Mouse (Mus musculus) intestine, embryonic 16.5 days (tissue): ENCODE measurements around the gene Rcan3. TPM values are rescaled to one million over a fixed set of nuclear protein-coding genes. Genes with fewer than 3 reads are reported as not detected.

Source experiments
- ATAC-seq: fragments of 200-750 bp; cut with Nextera tagmentation; 2 replicates; pipeline ENCODE4 v1.8.0; 2017; ENCODE audit warnings: moderate TSS enrichment, moderate library complexity
- H3K27ac ChIP-seq: fragments of 300-500 bp; sonication (generic); 2 replicates; pipeline ENCODE4 v1.5.1; 2014; ENCODE audit warnings: mild to moderate bottlenecking, low read length
- H3K27me3 ChIP-seq: fragments of 300-500 bp; sonication (generic); replicated peaks from 2 replicates; pipeline ENCODE4 v1.6.1; 2014; ENCODE audit warnings: low read length, control low read depth, mixed read lengths; ENCODE audit not compliant: control insufficient read depth, insufficient read depth
- H3K36me3 ChIP-seq: fragments of 300-500 bp; sonication (generic); 2 replicates; pipeline ENCODE4 v1.6.1; 2014; ENCODE audit warnings: low read length, control low read depth; ENCODE audit not compliant: control insufficient read depth, insufficient read depth
- H3K4me1 ChIP-seq: fragments of 300-500 bp; sonication (generic); 2 replicates; pipeline ENCODE4 v1.6.1; 2014; ENCODE audit warnings: low read length, control low read depth, mixed read lengths; ENCODE audit not compliant: control insufficient read depth, insufficient read depth
- H3K4me2 ChIP-seq: fragments of 300-500 bp; sonication (generic); 2 replicates; pipeline ENCODE4 v1.6.1; 2014; ENCODE audit warnings: low read depth, low read length, control low read depth
- H3K4me3 ChIP-seq: fragments of 300-500 bp; sonication (generic); 2 replicates; pipeline ENCODE4 v1.5.1; 2014; ENCODE audit warnings: mild to moderate bottlenecking, low read length
- H3K9ac ChIP-seq: fragments of 300-500 bp; sonication (generic); 2 replicates; pipeline ENCODE4 v1.6.1; 2014; ENCODE audit warnings: low read depth, low read length
- H3K9me3 ChIP-seq: fragments of 300-500 bp; sonication (generic); 2 replicates; pipeline ENCODE4 v1.6.1; 2016; ENCODE audit warnings: low read length, control low read depth; ENCODE audit not compliant: control insufficient read depth
- WGBS: fragments of 180-500 bp; shearing (Covaris S2); extraction: QIAGEN DNeasy Blood & Tissue Kit; methylation state at CpG from one replicate; pipeline ENCODE4 v1.1.7; 2014; 5-methylcytosine and 5-hydroxymethylcytosine counted together
- polyA plus RNA-seq: library from polyadenylated mRNA; unstranded; fragments of >200 nt; fragmentation: Nextera tagmentation; extraction: Ambion mirVana; gene quantifications from 2 replicates; pipeline ENCODE4 v1.2.1, GENCODE M21; 2015

Gene Rcan3
- polyA plus RNA-seq: 14.1 and 14.5 TPM in 2 replicates

- no peaks in the 10 kb centered on the region for H3K27me3 ChIP-seq
- peaks cover 17% of the 10 kb centered on the region for H3K4me1 ChIP-seq
- H3K9ac ChIP-seq: peak within 1 kb of the TSS; percentile 91
- H3K27ac ChIP-seq: peak within 1 kb of the TSS; percentile 77
- H3K4me3 ChIP-seq: peak within 1 kb of the TSS; percentile 85
- no peaks in the 10 kb centered on the region for H3K36me3 ChIP-seq
- ATAC-seq: peak; percentile 86
- peak within 1 kb of the TSS; percentile 93 for H3K4me2 ChIP-seq
- no peaks in the 10 kb centered on the region for H3K9me3 ChIP-seq
- under 1% methylated on average over 73 of the region's 79 CpGs for WGBS
Observed at GRCm38 (mm10) chr4:135433443-135434394, at the start of gene Rcan3. Rcan3 (minus strand) TSS chr4:135433853.

- WGBS: 75% methylated on average over 9 of the region's 9 CpGs
- Histone ChIP-seq H3K9ac (no peak overlapping the region), H3K4me1 (peaks cover 8% of the 10 kb centered on the region), H3K27ac (no peak overlapping the region), H3K9me3 (no peaks in the 10 kb centered on the region), H3K4me2 (no peak overlapping the region), H3K4me3 (no peak overlapping the region), H3K36me3 (no peaks in the 10 kb centered on the region; the same call in 1 of the 2 replicates), H3K27me3 (no peaks in the 10 kb centered on the region)
- no peak for ATAC-seq
Observed at GRCm38 (mm10) chr4:135480370-135480769, 46.7 kb upstream of the Rcan3 start.

GRCm38 (mm10) chr4:135477851-135478250 is 44.2 kb upstream of the Rcan3 start:
- H3K4me1 ChIP-seq: peaks cover 8% of the 10 kb centered on the region
- H3K9me3 ChIP-seq: no peaks in the 10 kb centered on the region
- H3K27me3 ChIP-seq: no peaks in the 10 kb centered on the region
- ATAC-seq: no peak
- WGBS: 91% methylated on average over 10 of the region's 10 CpGs
- no peak overlapping the region for H3K9ac ChIP-seq
- H3K27ac ChIP-seq: no peak overlapping the region
- no peak overlapping the region for H3K4me3 ChIP-seq
- no peak overlapping the region for H3K4me2 ChIP-seq
- H3K36me3 ChIP-seq: no peaks in the 10 kb centered on the region; the same call in 1 of the 2 replicates

GRCm38 (mm10) chr4:135463406-135463805 is 29.8 kb upstream of the Rcan3 start:
- 93% methylated on average over 11 of the region's 11 CpGs for WGBS
- Histone ChIP-seq H3K9ac (no peak overlapping the region), H3K4me2 (no peak overlapping the region), H3K4me1 (no peaks in the 10 kb centered on the region), H3K36me3 (no peaks in the 10 kb centered on the region), H3K4me3 (no peak overlapping the region), H3K9me3 (no peaks in the 10 kb centered on the region), H3K27ac (no peak overlapping the region), H3K27me3 (no peaks in the 10 kb centered on the region)
- no peak for ATAC-seq

- Histone ChIP-seq H3K9ac (peak overlapping the region; percentile 14; the same call in 1 of the 2 replicates), H3K4me3 (no peak overlapping the region), H3K27me3 (no peaks in the 10 kb centered on the region), H3K27ac (peak overlapping the region; percentile 83), H3K4me2 (peak overlapping the region; percentile 15; the same call in 1 of the 2 replicates), H3K36me3 (no peaks in the 10 kb centered on the region), H3K9me3 (no peaks in the 10 kb centered on the region), H3K4me1 (peaks cover 25% of the 10 kb centered on the region)
- 32% methylated on average over 12 of the region's 12 CpGs for WGBS
- peak; percentile 96 for ATAC-seq
Observed at GRCm38 (mm10) chr4:135453572-135453971, 19.9 kb upstream of the Rcan3 start.

- peak overlapping the region; percentile 14 for H3K9ac ChIP-seq
- H3K4me2 ChIP-seq: peak overlapping the region; percentile 15; the same call in 1 of the 2 replicates
- ATAC-seq: peak; percentile 87
- 43% methylated on average over 6 of the region's 6 CpGs for WGBS
- H3K9me3 ChIP-seq: no peaks in the 10 kb centered on the region
- peak overlapping the region; percentile 83 for H3K27ac ChIP-seq
- no peaks in the 10 kb centered on the region for H3K27me3 ChIP-seq
- no peak overlapping the region for H3K4me3 ChIP-seq
- no peaks in the 10 kb centered on the region for H3K36me3 ChIP-seq
- peaks cover 25% of the 10 kb centered on the region for H3K4me1 ChIP-seq
Observed at GRCm38 (mm10) chr4:135453164-135453563, 19.5 kb upstream of the Rcan3 start.

GRCm38 (mm10) chr4:135451360-135452015 is 17.8 kb upstream of the Rcan3 start:
- WGBS: 40% methylated on average over 18 of the region's 18 CpGs
- H3K9ac ChIP-seq: peak overlapping the region; percentile 37; the same call in 1 of the 2 replicates
- no peaks in the 10 kb centered on the region for H3K9me3 ChIP-seq
- no peaks in the 10 kb centered on the region for H3K36me3 ChIP-seq
- no peak overlapping the region for H3K4me3 ChIP-seq
- peaks cover 25% of the 10 kb centered on the region for H3K4me1 ChIP-seq
- H3K4me2 ChIP-seq: peak overlapping the region; percentile 35
- no peak for ATAC-seq
- H3K27ac ChIP-seq: peak overlapping the region; percentile 83
- no peaks in the 10 kb centered on the region for H3K27me3 ChIP-seq

GRCm38 (mm10) chr4:135442473-135442872 is 8.8 kb upstream of the Rcan3 start:
- no peaks in the 10 kb centered on the region for H3K27me3 ChIP-seq
- peaks cover 7% of the 10 kb centered on the region for H3K4me1 ChIP-seq
- H3K4me3 ChIP-seq: no peak overlapping the region
- H3K36me3 ChIP-seq: no peaks in the 10 kb centered on the region
- no peak for ATAC-seq
- H3K4me2 ChIP-seq: no peak overlapping the region
- WGBS: 75% methylated on average over 5 of the region's 5 CpGs
- H3K9ac ChIP-seq: no peak overlapping the region
- H3K9me3 ChIP-seq: no peaks in the 10 kb centered on the region
- H3K27ac ChIP-seq: no peak overlapping the region

GRCm38 (mm10) chr4:135439904-135440522 is 6.4 kb upstream of the Rcan3 start:
- H3K4me3 ChIP-seq: no peak overlapping the region
- H3K9ac ChIP-seq: no peak overlapping the region
- H3K9me3 ChIP-seq: no peaks in the 10 kb centered on the region
- H3K4me2 ChIP-seq: no peak overlapping the region
- ATAC-seq: no peak
- H3K27ac ChIP-seq: peak overlapping the region; percentile 48; the same call in 1 of the 2 replicates
- WGBS: 44% methylated on average over 9 of the region's 9 CpGs
- no peaks in the 10 kb centered on the region for H3K27me3 ChIP-seq
- H3K36me3 ChIP-seq: no peaks in the 10 kb centered on the region
- peaks cover 8% of the 10 kb centered on the region for H3K4me1 ChIP-seq
